Mouse (Mus musculus): ENCODE measurements around the gene Cpeb1. TPM values are rescaled to one million over a fixed set of nuclear protein-coding genes. Genes with fewer than 3 reads are reported as not detected.

Cpeb1 gene
- total RNA-seq, 2 experiments from 2014 or later: 7.0 to 12.3 TPM

DNA sequence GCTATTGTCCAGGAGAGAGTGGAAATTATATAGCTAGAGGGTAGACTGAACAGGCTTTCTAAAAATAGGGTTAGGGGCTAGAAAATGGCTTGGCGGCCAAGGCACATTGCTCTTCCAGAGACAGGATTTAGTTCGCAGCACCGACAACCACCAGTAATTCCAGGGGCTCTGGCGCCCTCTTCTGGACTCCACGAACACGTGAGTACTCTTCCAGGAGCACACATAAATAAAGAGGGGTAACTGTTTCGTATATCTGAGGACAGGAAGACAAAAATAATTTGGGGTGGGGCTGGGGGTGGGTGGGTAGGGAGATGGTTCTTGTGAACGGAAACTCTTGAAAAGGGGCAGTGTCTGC is 118.9 kb downstream of the Cpeb1 start:
- DNase-seq (ENCODE audit: low spot score): no peak
- intact Hi-C loops (cut with DNase I): loop anchor here (1.0 kb wide), 1 partner anchor 169 kb away; no protein-coding TSS in a partner anchor

DNA sequence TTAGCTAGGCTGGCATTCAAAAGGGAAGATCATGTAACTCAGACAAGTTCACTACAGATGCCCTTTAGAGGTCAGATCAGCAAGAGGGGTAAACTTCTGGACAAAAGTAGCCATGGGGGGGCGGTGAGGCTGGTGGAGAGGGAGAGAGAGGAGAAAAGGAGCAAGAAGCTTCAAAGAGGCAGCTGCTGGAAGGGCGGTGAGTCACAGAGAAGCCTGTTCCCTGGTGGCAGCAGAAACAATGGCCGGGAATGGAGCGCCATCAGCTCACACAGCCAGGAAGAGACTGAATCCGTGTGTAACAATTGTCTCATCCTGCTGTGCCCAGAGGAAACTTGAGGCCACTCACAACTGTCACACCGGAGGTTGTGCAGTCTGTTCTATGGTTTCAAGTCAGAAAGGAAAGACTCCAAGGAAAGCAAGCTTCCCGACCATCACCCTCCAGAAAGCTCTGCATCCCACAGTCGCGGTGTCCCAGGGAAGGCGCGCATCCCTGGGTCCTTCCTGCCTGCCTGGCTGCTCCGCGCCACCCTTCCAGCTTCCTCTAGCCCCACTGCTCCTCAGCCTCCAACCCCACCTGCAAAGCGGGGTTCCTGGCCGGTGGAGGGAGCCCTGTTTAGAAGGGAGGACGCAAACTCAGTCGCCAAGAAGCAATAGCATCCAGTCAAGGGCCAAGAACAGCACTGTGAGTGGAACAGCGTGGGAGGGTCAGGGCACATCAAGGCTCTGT is 119.4 kb downstream of the Cpeb1 start:
- DNase-seq (ENCODE audit: low spot score): peak; percentile 20
- intact Hi-C loops (cut with DNase I): loop anchor here (1.0 kb wide), 1 partner anchor 169 kb away; no protein-coding TSS in a partner anchor

DNA sequence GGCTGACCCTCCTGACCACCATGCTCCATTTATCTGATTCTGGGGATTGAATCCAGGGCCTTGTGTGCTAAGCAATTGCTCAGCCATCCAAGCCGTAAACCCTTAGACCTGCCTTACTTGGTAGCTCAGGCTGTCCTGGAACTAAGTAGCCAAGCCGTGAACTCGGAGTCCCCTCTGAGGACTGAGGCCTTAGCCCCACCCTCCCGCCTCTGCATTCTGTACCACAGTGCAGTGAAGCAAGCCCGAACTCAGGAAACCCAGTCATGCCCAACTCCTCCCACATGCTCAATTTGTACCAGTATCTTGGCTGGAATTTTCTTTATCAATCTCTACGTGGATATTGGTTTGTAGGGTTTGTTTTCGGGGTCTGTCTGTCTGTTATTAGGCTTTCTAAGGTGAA is 123.4 kb downstream of the Cpeb1 start:
- intact Hi-C loops (cut with DNase I): no loop called here
- DNase-seq (ENCODE audit: low spot score): no peak

DNA sequence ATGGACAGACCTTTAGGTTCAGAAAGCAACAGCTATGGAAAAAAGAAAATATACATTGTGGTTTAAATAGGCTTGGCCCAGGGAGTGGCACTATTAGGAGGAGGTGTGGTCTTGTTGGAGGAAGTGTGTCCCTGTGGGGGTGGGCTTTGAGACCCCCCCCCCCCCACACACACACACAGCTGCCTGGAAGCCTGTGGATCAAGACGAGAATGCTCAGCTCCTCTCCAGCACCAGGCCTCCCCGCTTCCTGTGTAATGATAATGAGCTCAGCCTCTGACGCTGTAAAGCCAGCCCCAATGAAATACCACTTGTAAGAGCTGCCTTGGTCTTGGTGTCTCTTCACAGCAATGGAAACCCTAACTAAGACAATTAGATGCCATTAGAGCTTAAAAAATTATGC is 124.5 kb downstream of the Cpeb1 start:
- no peak for DNase-seq (ENCODE audit: low spot score)
- intact Hi-C loops (cut with DNase I): no loop called here

DNA sequence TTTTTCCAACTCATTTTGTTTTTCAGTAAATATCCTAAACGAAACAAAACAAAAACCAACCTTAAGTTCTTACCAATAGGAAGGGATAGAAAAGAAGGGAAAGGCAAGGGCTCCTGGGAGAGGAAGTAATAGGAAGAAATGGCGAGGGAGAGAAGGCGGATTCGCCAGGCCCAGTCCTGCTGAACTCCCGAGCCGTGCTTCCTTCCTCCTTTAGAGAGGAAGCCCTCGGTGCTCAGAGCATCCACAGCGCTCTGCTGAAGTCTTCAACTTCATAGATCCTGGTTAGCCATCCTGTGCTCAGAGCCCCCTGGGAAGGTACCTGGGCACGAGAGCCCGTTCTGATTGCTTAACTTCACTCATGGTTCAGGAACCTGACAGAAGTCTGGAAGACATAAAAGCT is 127.6 kb downstream of the Cpeb1 start:
- no peak for DNase-seq (ENCODE audit: low spot score)
- intact Hi-C loops (cut with DNase I): no loop called here

DNA sequence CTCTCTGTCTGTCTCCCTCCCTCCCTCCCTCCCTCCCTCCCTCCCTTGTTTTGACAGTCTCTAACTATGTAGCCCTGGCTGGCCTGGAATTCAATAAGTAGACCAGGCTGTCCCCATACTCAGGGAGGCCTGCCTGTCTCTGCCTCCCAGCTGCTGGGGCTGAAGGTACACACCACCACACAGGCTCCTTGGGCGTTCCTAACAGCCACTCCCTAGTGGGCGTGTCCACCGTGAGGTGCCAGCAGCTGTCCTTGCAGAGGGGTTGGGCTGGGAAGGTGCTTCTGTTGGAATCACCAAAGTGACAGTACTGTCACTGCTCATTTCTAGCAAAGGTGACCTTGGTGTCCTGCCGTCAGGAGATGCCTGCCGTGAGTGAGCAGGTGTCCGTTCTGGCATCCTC is 128.4 kb downstream of the Cpeb1 start:
- intact Hi-C loops (cut with DNase I): no loop called here
- no peak for DNase-seq (ENCODE audit: low spot score)

DNA sequence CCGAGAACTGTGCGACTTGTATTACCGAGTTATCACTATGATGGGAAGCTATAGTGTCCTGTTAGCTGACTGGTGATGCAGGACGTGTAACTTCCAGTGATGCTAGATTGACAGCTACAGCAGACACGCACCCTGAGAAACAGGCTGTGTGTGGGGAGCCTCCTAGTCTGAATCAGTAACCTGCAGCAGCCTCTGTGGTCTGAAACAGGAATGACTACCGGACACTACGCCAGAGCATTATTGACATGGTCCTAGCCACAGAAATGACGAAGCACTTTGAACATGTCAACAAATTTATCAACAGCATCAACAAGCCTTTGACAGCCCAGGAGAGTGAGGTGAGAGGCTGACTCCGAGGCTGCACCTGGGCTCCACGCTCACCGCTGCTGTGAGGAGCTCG is 129.2 kb downstream of the Cpeb1 start:
- intact Hi-C loops (cut with DNase I): no loop called here
- no peak for DNase-seq (ENCODE audit: low spot score)

DNA sequence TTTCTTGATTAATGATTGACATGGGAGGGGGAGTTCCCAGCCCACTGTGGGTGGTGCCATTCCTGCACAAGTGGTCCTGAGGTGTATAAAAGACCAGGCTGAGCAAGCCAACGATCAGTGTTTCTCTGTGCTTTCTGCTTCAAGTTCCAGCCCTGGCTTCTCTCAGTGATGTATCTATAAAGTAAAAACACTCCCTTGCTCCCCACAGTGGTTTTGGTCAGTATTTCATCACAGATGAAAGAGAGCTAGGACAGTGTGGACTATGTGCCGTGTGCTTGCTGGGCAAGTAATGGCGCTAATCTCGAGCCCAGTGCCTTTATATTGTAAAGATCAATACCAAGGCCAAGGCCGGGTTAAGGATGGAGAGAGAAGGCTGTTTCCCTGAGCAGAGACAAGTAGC is 133.5 kb downstream of the Cpeb1 start:
- intact Hi-C loops (cut with DNase I): no loop called here
- DNase-seq (ENCODE audit: low spot score): no peak

DNA sequence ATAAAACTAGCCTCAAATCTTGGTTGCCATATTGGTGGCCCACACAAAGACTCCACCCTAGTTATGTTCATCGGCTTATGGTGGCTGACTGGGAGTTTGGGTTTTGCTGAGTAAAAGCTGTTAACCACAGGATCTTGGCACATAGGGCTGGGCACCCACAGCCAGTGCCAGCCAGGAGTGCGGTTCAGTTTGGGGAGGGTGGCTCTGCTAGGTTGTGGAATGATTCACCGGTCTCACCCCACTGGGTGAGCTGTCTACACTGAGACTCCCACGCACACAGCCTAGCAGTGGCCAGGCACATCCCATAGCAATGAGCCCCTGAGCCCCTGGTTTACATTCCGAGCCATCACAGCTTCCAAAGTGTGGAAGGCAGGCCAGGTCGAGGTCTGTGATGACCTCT is 135.5 kb downstream of the Cpeb1 start:
- intact Hi-C loops (cut with DNase I): no loop called here

DNA sequence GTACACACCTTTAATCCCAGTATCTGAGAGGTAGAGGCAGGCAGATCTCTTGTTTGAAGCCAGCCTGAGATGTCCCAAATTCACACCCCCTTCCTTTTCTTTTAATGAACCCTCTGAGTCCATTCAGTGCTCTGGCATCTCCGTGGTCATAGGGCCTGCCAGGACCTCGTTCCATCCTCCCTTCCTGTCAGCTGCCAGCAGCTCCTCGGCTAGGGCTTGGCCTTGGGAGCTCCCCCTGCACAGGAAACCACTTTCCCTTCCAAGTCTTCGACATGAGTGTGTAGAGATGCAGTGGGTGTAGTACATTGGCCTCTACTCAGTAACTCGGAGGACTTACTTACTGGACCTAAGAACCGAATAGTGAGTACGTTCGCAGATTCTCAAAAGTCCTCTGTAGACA is 139.7 kb downstream of the Cpeb1 start:
- DNase-seq (ENCODE audit: low spot score): no peak
- intact Hi-C loops (cut with DNase I): no loop called here

More for the DNA sequence above, 135.5 kb downstream of the Cpeb1 start:
- no peak for DNase-seq (ENCODE audit: low spot score)

DNA sequence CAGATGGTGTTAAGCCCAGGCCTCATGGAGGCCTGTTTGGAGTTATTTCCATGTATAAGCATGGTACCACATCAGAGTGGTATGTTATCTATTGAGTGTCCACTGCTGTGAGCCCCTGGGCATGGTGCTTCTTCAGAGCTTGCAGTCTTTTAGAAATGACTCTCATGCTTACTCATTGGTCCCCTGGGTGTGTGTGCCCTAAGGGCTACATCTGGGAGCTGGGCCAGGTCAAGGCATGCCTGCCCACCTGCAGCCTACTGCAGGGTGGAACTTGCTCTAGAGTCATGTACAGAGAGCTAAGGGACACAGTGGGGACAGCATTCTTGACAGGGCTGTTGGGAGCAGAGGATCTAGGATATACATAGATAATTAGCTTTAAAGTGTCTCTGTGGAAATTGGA is 143.7 kb downstream of the Cpeb1 start:
- intact Hi-C loops (cut with DNase I): no loop called here
- DNase-seq (ENCODE audit: low spot score): no peak

DNA sequence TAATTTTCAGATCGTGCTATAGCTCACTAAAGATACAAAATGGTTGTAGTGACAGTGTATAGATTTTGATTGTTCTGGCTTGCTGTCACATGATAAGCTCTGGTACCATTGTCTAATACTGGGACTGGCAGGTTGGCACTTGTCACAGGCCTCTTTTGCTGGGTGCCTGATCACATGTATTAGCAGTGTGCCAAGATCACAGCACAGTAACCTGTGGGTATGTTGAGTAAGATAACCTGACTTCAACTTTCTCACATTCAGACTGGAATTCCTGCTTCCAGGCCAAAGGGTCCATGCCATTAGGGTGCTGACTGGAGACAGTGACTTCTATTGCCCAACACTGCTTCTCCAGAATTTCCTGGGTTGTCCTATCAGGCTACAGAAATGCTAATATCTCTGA is 144.1 kb downstream of the Cpeb1 start:
- no peak for DNase-seq (ENCODE audit: low spot score)
- intact Hi-C loops (cut with DNase I): no loop called here

DNA sequence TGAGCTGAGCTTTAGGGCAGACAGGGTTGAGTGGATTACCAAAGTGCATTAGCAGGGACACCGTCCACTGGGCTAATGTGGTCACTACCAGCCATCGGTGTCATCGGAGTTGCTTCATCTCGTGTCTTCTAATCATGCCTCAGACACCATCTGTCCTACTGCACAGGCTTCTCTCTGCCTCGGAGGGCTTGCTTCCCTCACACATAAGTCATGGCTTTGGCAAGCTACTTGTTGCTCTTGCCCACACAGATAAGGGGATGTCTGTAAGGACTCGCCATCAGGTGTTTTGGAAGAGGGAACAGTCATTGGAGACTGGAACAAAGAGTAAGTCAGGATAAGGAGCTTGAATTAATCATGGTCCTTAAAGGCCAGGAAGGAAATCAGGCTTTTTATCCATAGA is 146.0 kb downstream of the Cpeb1 start:
- intact Hi-C loops (cut with DNase I): no loop called here
- no peak for DNase-seq (ENCODE audit: low spot score)

DNA sequence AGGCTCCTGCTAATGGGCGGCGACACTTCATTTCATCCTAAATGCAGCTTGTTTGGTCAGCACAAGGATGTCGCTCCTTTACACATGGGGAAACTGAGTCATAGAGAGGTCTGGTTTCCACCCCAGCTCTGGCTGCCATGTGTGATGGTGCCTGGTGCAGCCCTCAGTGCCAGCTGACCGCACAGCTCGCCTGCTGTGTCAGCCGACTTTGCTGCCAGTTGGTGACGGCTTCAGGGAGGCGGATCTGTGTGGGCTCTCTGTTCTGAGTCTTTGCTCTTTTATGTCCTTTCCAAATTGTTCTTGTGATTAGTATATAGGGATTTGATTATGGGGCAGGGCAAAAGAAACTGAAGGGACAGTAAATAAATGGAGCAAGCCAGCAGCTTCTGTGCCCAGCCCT is 147.5 kb downstream of the Cpeb1 start:
- intact Hi-C loops (cut with DNase I): no loop called here
- no peak for DNase-seq (ENCODE audit: low spot score)

DNA sequence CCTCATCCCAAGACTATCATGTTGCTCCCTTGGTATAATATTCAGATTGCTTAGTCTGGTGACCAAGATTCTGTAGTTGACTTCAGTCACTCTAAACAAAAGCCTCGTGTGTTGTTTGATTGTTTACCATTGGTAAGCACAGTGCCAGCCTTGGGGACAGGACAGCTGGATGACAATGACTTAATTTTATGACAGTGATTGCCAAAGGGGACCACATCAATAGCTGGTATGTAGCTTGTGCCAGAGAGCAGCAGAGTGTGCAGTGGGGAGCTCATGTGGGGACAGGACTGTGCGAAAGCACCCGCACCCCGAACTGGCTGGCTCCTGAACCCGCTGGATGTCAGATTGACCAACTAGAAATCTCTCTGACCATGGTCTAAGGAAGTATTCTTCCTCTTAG is 150.6 kb downstream of the Cpeb1 start:
- no peak for DNase-seq (ENCODE audit: low spot score)
- intact Hi-C loops (cut with DNase I): loop anchor here (5.0 kb wide), 1 partner anchor 97 kb away; no protein-coding TSS in a partner anchor

DNA sequence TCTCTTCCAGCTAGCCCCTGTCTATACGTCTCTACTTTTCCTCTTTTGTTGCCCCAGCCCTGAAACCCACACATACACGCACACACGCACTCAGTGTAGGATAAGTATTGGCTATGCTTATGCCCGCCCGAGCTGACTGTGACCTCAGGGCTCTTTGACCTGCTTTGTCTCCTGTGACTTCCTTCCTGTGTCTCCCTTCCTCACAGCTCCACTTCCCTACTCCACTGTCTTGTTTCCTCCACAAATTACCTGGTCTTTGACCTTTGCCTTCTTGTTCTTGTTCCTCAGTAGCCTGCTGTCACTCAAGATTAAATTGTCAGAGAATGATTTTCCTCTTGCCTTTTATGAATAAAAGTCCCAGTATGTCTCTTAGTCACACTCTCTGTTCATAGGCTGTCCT is 151.2 kb downstream of the Cpeb1 start:
- DNase-seq (ENCODE audit: low spot score): no peak
- intact Hi-C loops (cut with DNase I): loop anchor here (5.0 kb wide), 1 partner anchor 97 kb away; no protein-coding TSS in a partner anchor

DNA sequence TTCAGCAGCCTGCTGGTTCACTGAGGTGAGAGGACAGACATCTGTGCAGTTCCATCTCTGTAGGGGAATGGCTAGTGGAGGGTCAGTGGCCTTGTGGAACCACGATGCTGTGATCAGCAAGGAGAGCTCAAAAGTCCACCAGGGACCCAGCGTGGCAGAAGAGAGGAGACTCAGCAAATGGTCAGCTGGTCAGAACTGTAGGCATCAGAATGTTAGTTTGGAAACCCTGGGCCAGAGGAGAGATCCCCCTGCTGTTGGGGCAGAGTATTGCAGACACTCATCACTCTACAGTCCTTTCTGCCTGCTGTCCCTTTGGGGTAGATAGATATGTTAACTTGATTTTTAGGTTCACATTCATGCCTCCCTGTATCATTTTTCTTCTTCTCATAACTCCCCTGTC is 151.6 kb downstream of the Cpeb1 start:
- DNase-seq (ENCODE audit: low spot score): no peak

DNA sequence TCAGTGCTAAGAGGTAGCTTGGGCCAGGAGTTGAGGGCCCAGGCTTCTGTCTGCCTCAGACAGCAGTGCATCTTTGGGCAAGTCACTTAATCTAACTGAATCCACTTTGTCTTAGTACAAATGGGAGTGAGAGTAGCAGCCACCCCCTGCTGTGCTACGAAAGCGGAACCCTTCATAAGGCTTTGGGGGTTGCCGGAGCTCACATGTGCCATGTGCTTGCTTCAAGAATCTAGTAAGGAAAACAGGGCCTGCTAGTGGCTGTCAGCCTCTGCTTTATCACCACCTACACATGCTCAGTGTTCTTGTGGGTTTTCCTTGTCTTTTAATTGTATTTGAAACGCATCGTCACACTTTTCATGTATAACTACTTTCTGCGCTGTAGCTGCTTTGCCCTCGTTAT is 153.9 kb downstream of the Cpeb1 start:
- intact Hi-C loops (cut with DNase I): loop anchor here (5.0 kb wide), 1 partner anchor 94 kb away; no protein-coding TSS in a partner anchor
- DNase-seq (ENCODE audit: low spot score): no peak

More for the DNA sequence above, 151.6 kb downstream of the Cpeb1 start:
- intact Hi-C loops (cut with DNase I): loop anchor here (5.0 kb wide), 1 partner anchor 96 kb away; no protein-coding TSS in a partner anchor

DNA sequence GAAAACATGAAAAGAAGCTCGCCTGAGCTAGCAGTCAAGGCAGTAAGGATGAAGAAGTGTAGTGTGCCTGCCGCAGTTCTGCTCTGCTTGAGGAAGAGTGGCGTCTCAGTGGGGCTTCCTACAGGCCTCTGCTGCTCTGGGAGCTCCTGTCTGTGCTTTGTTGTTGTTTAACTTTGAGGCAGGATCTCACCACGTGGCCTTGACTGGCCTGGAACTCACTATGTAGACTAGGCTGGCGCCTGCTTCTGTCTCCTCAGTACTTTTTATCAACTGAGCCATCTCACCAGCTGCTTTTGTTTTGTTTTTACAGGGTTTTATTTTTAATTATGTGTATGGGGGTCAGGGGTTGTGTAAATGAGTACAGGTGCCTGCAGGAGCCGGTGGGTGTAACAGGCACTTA is 157.1 kb downstream of the Cpeb1 start:
- DNase-seq (ENCODE audit: low spot score): no peak
- intact Hi-C loops (cut with DNase I): no loop called here
